Mouse (Mus musculus) small intestine, adult 2 months (tissue): ENCODE measurements around the gene Ugt2b5. TPM values are rescaled to one million over a fixed set of nuclear protein-coding genes. Genes with fewer than 3 reads are reported as not detected.

ENCODE experiments used
- H3K27ac ChIP-seq: fragments of 200-500 bp; 2 replicates; pipeline ENCODE4 v1.5.1; 2012; ENCODE audit warnings: low read depth, low read length, control low read depth, inconsistent platforms; ENCODE audit not compliant: insufficient read depth
- H3K27me3 ChIP-seq: fragments of 200-500 bp; 2 replicates; pipeline ENCODE4 v1.6.1; 2012; ENCODE audit warnings: mild to moderate bottlenecking, moderate library complexity, low read length, inconsistent platforms; ENCODE audit not compliant: control insufficient read depth, insufficient read depth
- H3K36me3 ChIP-seq: fragments of 200-500 bp; 2 replicates; pipeline ENCODE4 v1.6.1; 2012; ENCODE audit warnings: mild to moderate bottlenecking, low read length, control low read depth, inconsistent platforms; ENCODE audit not compliant: control insufficient read depth, insufficient read depth
- H3K4me1 ChIP-seq: fragments of 200-500 bp; 2 replicates; pipeline ENCODE4 v1.6.1; 2012; ENCODE audit warnings: low read length, inconsistent platforms, mixed read lengths; ENCODE audit not compliant: control insufficient read depth, insufficient read depth, insufficient read length
- H3K4me3 ChIP-seq: fragments of 200-500 bp; 2 replicates; pipeline ENCODE4 v1.5.1; 2012; ENCODE audit warnings: low read depth, mild to moderate bottlenecking, control low read depth, inconsistent platforms, low read length, moderate library complexity
- CTCF ChIP-seq: fragments of 200-500 bp; IDR thresholded peaks from 2 replicates; pipeline ENCODE4 v1.5.1; 2012; ENCODE audit warnings: low read depth, mild to moderate bottlenecking, control low read depth, inconsistent platforms, low read length, moderate library complexity, mixed read lengths; ENCODE audit not compliant: insufficient replicate concordance, insufficient read length; ENCODE audit errors: extremely low read depth
- POLR2A ChIP-seq: fragments of 200-500 bp; IDR thresholded peaks from 2 replicates; pipeline ENCODE4 v1.6.1; 2012; ENCODE audit warnings: low read depth, mild to moderate bottlenecking, control low read depth, inconsistent platforms, low read length, moderate library complexity
- WGBS: fragments of 180-500 bp; shearing (Covaris S2); methylation state at CpG from one replicate; pipeline ENCODE4 v1.1.7; 2018; 5-methylcytosine and 5-hydroxymethylcytosine counted together
- polyA plus RNA-seq: library from polyadenylated mRNA; depleted of rRNA; stranded (reverse); fragments of >200 nt; gene quantifications from 2 replicates; pipeline ENCODE4 v1.2.3, GENCODE M21; 2012; rRNA removed

The Ugt2b5 gene
- polyA plus RNA-seq, 1 experiment, result 1.4 TPM

- no peak overlapping the region for H3K27ac ChIP-seq
- H3K27me3 ChIP-seq, result no peaks in the 10 kb centered on the region
- H3K4me3 ChIP-seq, result no peak overlapping the region
- TF ChIP-seq CTCF (no peak), POLR2A (no peak)
- H3K4me1 ChIP-seq, result peaks cover 5% of the 10 kb centered on the region; the same call in 1 of the 2 replicates
- H3K36me3 ChIP-seq, result no peaks in the 10 kb centered on the region
Measured at GRCm38 (mm10) chr5:87091111-87091510, 49.0 kb downstream of the Ugt2b5 start.

- H3K4me1 ChIP-seq, result peaks cover 5% of the 10 kb centered on the region; the same call in 1 of the 2 replicates
- no peak overlapping the region for H3K27ac ChIP-seq
- H3K36me3 ChIP-seq, result no peaks in the 10 kb centered on the region
- TF ChIP-seq POLR2A, result no peak
- TF ChIP-seq CTCF, result no peak
- no peak overlapping the region for H3K4me3 ChIP-seq
- no peaks in the 10 kb centered on the region for H3K27me3 ChIP-seq
Measured at GRCm38 (mm10) chr5:87089264-87089663, 50.9 kb downstream of the Ugt2b5 start.

GRCm38 (mm10) chr5:87086269-87086668 lies 53.8 kb downstream of the Ugt2b5 start:
- H3K36me3 ChIP-seq, result no peaks in the 10 kb centered on the region
- H3K4me1 ChIP-seq, result no peaks in the 10 kb centered on the region
- no peak for TF ChIP-seq POLR2A
- TF ChIP-seq CTCF, result no peak
- H3K27ac ChIP-seq, result no peak overlapping the region
- no peak overlapping the region for H3K4me3 ChIP-seq
- no peaks in the 10 kb centered on the region for H3K27me3 ChIP-seq
- WGBS, result 26% methylated on average over 3 of the region's 3 CpGs

Other genes with a start within 250 kb of the Ugt2b5 start
- 27.4 and 36.8 TPM in 2 replicates for gene Ugt2b34, start 233.4 kb downstream of the Ugt2b5 start, polyA plus RNA-seq
- not detected in 2 replicates for gene Ugt2b1, start 213.8 kb downstream of the Ugt2b5 start, polyA plus RNA-seq
- 0.47 and 1.4 TPM in 2 replicates for gene Ugt2b35, start 139.5 kb downstream of the Ugt2b5 start, polyA plus RNA-seq
- gene Ugt2b36, start 47.8 kb downstream of the Ugt2b5 start, polyA plus RNA-seq, result 0.85 and 1.2 TPM in 2 replicates
- not detected in 2 replicates for gene Ugt2b37, start 114.5 kb upstream of the Ugt2b5 start, polyA plus RNA-seq
- 4.8 and 11.6 TPM in 2 replicates for gene Ugt2a3, start 196.9 kb upstream of the Ugt2b5 start, polyA plus RNA-seq